Mouse (Mus musculus): ENCODE data around the gene Exph5. TPM values are rescaled to one million over a fixed set of nuclear protein-coding genes. Genes with fewer than 3 reads are reported as not detected.

Gene Exph5
- polyA plus RNA-seq, 1 experiment from 2014 or later, result 0.46 TPM

DNA sequence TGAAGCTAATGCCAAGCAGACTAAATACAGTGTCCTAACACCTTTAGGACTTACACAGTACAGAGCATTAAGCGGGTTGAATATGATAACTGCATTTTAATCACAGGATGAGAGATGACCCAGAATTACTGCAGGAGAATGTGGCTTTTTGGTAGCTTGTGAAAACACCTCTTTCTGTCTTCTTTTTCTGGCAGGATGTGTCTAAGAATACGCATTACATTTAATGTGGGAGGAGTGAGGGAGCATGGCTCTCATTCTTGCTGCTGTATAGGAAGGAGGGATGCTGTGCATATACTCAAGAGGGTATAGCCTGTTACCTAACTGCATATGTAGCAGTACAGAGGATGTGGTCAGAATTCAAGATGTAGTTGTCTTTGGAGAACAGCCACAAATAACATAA is 26.7 kb downstream of the Exph5 start:
- H3K36me3 ChIP-seq (ENCODE audit: control insufficient read depth, insufficient read depth, low read length), result no peaks in the 10 kb centered on the region
- no peaks in the 10 kb centered on the region for H3K27me3 ChIP-seq (ENCODE audit: control insufficient read depth, insufficient read depth, low read length)
- no peak overlapping the region for H3K4me2 ChIP-seq
- H3K9ac ChIP-seq (ENCODE audit: low read depth, low read length), result no peak overlapping the region
- ATAC-seq (replicated peaks; ENCODE audit: insufficient number of reproducible peaks, low FRiP score, low TSS enrichment), result no peak
- no peak overlapping the region for H3K4me3 ChIP-seq (ENCODE audit: low read depth, low read length)
- peaks cover 3% of the 10 kb centered on the region; the same call in 1 of the 2 replicates for H3K4me1 ChIP-seq (ENCODE audit: control insufficient read depth, insufficient read depth, low read length)
- H3K9me3 ChIP-seq (replicated peaks; ENCODE audit: control insufficient read depth, low read length), result no peaks in the 10 kb centered on the region
- 82% methylated on average over 2 of the region's 2 CpGs for WGBS (ENCODE audit: insufficient replicate concordance)
- no peak overlapping the region for H3K27ac ChIP-seq (ENCODE audit: low read depth, low read length)

DNA sequence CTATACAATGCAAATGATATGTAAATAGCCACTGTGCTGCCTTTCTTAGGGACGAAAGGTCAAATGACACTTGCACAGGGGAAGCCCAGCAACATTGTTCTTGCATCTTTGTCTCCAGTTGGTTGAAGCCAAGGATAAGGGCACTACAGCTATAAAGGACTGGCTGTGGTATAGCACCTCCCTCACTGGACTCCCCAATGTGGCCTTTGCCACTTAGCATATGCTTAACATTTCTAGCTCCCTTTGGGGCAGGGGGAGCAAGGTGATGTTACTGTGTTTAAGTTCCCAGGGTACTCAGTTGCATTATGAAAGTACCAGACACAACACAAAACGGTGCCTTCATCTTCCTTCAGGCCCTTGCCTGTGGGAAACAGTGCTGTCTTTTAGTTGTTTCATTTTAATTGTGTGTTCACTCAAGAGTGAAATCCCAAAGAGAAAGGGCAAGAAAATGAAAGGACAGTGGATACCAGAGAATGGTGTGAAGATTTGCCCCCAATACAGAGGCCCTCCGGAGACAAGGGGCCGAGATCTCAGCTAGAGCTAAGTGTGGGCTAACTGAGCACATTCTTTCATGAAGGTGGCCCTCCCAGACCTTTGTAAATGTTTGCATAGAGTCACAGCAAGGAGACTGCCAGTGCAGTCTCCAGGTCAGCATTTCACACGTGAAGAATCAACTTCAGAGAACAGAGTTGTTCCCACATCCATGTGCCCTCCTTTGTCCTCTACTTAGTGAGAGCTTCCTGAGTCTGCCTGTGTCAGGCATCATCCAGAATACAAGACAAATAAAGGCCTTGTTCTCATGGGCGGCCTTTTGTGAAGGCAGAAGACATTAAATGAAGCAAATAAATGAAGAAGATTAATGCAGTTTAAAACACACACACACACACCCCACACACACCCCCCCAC is 28.1 kb downstream of the Exph5 start:
- no peak for ATAC-seq (replicated peaks; ENCODE audit: insufficient number of reproducible peaks, low FRiP score, low TSS enrichment)
- H3K4me3 ChIP-seq (ENCODE audit: low read depth, low read length), result no peak overlapping the region
- no peaks in the 10 kb centered on the region for H3K9me3 ChIP-seq (replicated peaks; ENCODE audit: control insufficient read depth, low read length)
- no peaks in the 10 kb centered on the region for H3K27me3 ChIP-seq (ENCODE audit: control insufficient read depth, insufficient read depth, low read length)
- no peaks in the 10 kb centered on the region for H3K36me3 ChIP-seq (ENCODE audit: control insufficient read depth, insufficient read depth, low read length)
- peaks cover 3% of the 10 kb centered on the region; the same call in 1 of the 2 replicates for H3K4me1 ChIP-seq (ENCODE audit: control insufficient read depth, insufficient read depth, low read length)
- no peak overlapping the region for H3K9ac ChIP-seq (ENCODE audit: low read depth, low read length)
- H3K4me2 ChIP-seq, result no peak overlapping the region
- H3K27ac ChIP-seq (ENCODE audit: low read depth, low read length), result no peak overlapping the region
- 59% methylated on average over 6 of the region's 6 CpGs for WGBS (ENCODE audit: insufficient replicate concordance)

DNA sequence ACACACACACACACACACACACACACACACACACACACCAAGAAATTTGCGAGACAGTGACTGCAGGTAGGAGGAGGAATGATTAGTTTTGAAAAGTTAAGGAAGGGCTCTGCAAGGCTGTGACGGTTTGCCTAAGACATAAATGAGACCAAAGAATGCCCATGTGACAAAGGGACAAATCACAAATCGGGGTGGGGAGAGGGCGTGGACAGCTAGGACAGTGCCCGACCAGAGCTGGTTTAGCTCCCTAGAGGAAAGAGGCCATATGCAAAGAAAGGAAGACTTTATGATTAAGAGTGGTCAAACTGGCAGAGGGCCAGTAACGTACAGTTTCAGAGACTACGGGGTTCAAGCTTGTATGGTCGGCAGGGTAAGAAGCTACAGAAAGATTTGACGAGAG is 28.8 kb downstream of the Exph5 start:
- no peak overlapping the region for H3K27ac ChIP-seq (ENCODE audit: low read depth, low read length)
- WGBS (ENCODE audit: insufficient replicate concordance), result 75% methylated on average over 9 of the region's 9 CpGs
- ATAC-seq (replicated peaks; ENCODE audit: insufficient number of reproducible peaks, low FRiP score, low TSS enrichment), result no peak
- H3K4me3 ChIP-seq (ENCODE audit: low read depth, low read length), result no peak overlapping the region
- H3K27me3 ChIP-seq (ENCODE audit: control insufficient read depth, insufficient read depth, low read length), result no peaks in the 10 kb centered on the region
- no peaks in the 10 kb centered on the region for H3K36me3 ChIP-seq (ENCODE audit: control insufficient read depth, insufficient read depth, low read length)
- H3K4me2 ChIP-seq, result no peak overlapping the region
- peaks cover 3% of the 10 kb centered on the region; the same call in 1 of the 2 replicates for H3K4me1 ChIP-seq (ENCODE audit: control insufficient read depth, insufficient read depth, low read length)
- H3K9ac ChIP-seq (ENCODE audit: low read depth, low read length), result no peak overlapping the region
- H3K9me3 ChIP-seq (replicated peaks; ENCODE audit: control insufficient read depth, low read length), result no peaks in the 10 kb centered on the region

DNA sequence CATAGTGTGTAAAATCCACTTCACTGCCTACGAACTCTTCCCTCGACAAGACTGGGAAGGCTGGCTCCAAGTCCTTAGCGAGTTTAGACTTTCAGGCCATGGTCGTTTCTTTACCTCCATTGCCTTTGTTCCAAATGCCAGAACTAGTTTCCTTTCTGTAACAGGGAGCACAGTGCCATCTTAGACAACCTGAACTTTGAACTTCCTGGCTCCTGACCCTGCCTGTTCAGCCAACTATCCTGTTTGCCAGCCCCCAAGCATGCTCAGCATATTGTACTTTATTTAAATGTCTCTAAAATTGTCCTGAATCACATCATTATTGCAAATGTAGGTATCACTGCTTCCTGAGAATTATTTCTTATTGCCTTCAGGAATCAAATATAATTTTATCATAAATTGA is 32.0 kb downstream of the Exph5 start:
- Histone ChIP-seq H3K4me2 (no peak overlapping the region), H3K27ac (ENCODE audit: low read depth, low read length) (no peak overlapping the region), H3K27me3 (ENCODE audit: control insufficient read depth, insufficient read depth, low read length) (no peaks in the 10 kb centered on the region), H3K9ac (ENCODE audit: low read depth, low read length) (no peak overlapping the region), H3K4me3 (ENCODE audit: low read depth, low read length) (no peak overlapping the region), H3K36me3 (ENCODE audit: control insufficient read depth, insufficient read depth, low read length) (no peaks in the 10 kb centered on the region), H3K9me3 (replicated peaks; ENCODE audit: control insufficient read depth, low read length) (no peaks in the 10 kb centered on the region), H3K4me1 (ENCODE audit: control insufficient read depth, insufficient read depth, low read length) (no peaks in the 10 kb centered on the region)
- no peak for ATAC-seq (replicated peaks; ENCODE audit: insufficient number of reproducible peaks, low FRiP score, low TSS enrichment)
- WGBS (ENCODE audit: insufficient replicate concordance), result 72% methylated on average over 4 of the region's 4 CpGs

DNA sequence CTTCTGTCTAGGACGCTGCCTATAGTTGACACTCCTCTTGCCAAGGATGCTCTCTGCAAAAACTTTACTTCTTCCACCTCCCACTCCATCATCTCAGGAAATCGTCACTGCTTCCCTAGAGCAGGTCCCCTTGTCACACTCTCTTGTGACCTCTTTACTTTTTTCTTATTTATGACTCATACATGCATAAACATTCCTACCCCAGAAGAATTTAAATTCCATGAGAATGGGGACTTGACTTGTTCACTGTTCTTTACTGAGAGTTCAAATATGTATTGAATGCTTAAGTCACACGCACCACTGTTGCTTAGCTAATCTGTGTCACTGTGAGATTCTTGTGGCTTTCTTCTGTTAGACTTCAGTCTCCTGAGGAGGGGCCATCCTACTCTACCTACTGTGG is 33.7 kb downstream of the Exph5 start:
- no peak for ATAC-seq (replicated peaks; ENCODE audit: insufficient number of reproducible peaks, low FRiP score, low TSS enrichment)
- 73% methylated on average over 3 of the region's 3 CpGs for WGBS (ENCODE audit: insufficient replicate concordance)
- H3K4me2 ChIP-seq, result no peak overlapping the region

DNA sequence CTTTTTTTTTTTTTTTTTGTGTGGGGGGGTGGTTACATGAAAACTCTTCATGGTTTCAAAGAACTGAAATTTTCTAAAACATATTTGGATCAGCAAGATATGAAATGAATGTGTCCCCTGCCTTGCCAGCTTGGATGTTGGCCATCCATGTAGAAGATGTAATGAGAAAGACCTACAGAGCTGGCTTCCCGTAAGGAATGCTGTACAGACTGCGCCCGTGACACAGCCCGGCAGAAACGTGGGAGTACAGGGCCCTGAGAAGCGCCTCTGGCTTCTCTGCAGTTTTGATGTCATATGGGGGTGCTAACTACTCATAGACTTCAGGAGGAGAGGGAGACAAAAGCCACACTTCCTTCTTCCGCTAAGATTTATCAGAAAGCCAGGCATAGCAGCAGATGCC is 38.1 kb downstream of the Exph5 start:
- ATAC-seq (replicated peaks; ENCODE audit: insufficient number of reproducible peaks, low FRiP score, low TSS enrichment), result no peak

More for the DNA sequence above, 33.7 kb downstream of the Exph5 start:
- H3K4me3 ChIP-seq (ENCODE audit: low read depth, low read length), result no peak overlapping the region
- H3K27me3 ChIP-seq (ENCODE audit: control insufficient read depth, insufficient read depth, low read length), result no peaks in the 10 kb centered on the region
- H3K27ac ChIP-seq (ENCODE audit: low read depth, low read length), result no peak overlapping the region
- no peaks in the 10 kb centered on the region for H3K36me3 ChIP-seq (ENCODE audit: control insufficient read depth, insufficient read depth, low read length)
- H3K9me3 ChIP-seq (replicated peaks; ENCODE audit: control insufficient read depth, low read length), result no peaks in the 10 kb centered on the region
- H3K4me1 ChIP-seq (ENCODE audit: control insufficient read depth, insufficient read depth, low read length), result no peaks in the 10 kb centered on the region
- H3K9ac ChIP-seq (ENCODE audit: low read depth, low read length), result no peak overlapping the region

DNA sequence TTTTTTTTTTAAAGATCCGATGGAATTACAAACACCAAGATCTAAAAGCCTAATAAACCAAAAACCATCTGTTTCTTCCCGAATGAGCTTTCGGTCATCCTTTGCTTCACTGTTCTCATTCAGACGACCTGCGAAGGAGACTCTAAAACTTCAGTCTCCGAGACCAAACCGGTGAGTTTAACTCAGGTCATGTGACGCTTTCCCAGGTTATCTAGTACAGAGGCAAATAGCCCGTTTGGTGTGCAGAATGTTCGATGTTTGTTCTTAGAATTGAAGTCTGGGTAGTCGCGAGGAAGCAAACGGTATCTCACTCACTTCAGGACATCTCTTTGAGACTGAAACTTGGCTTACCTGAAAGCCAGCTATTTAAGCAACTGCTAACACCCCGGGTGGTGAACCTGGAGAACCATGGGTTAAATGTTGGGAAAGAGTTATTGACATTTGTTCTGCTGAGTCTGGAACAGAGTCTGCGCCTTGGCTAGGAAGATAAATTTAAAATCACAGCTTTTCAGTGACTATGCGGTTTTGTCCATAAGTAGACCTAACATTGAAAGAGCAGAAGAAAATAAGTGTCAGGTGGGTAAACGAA is 39.0 kb downstream of the Exph5 start:
- 0 out of 2 replicates have a peak overlapping the region, but pooled peaks have one; percentile 67 for H3K9ac ChIP-seq (ENCODE audit: low read depth, low read length)
- H3K36me3 ChIP-seq (ENCODE audit: control insufficient read depth, insufficient read depth, low read length), result no peaks in the 10 kb centered on the region

More for the DNA sequence above, 38.1 kb downstream of the Exph5 start:
- no peak overlapping the region for H3K27ac ChIP-seq (ENCODE audit: low read depth, low read length)
- H3K27me3 ChIP-seq (ENCODE audit: control insufficient read depth, insufficient read depth, low read length), result 0 out of 2 replicates have a peak, but pooled peaks cover 4% of the 10 kb centered on the region
- no peak overlapping the region for H3K9ac ChIP-seq (ENCODE audit: low read depth, low read length)
- WGBS (ENCODE audit: insufficient replicate concordance), result 68% methylated on average over 7 of the region's 7 CpGs
- no peaks in the 10 kb centered on the region for H3K4me1 ChIP-seq (ENCODE audit: control insufficient read depth, insufficient read depth, low read length)
- H3K9me3 ChIP-seq (replicated peaks; ENCODE audit: control insufficient read depth, low read length), result no peaks in the 10 kb centered on the region
- no peaks in the 10 kb centered on the region for H3K36me3 ChIP-seq (ENCODE audit: control insufficient read depth, insufficient read depth, low read length)
- H3K4me3 ChIP-seq (ENCODE audit: low read depth, low read length), result no peak overlapping the region
- no peak overlapping the region for H3K4me2 ChIP-seq

DNA sequence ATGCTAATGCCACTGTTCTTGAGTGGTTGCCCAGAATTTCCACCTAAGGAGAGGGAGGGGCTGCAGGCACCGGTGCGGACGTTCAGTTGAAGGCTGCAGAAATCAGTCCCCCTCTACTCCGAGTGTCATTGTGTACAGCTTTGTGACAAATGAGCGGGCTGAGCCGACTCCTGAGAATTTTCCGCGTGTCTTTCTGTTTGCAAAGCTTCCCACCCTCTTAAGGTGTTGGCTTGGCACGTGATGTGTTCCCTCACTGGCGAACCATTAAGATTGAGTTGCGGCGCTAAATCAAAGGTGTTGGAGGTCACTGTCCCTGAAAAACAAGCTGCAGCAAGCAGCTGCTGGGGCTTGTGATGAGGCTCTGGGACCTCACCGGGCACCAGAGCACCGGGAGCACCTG is 39.5 kb downstream of the Exph5 start:
- 3% methylated on average over 14 of the region's 14 CpGs for WGBS (ENCODE audit: insufficient replicate concordance)
- Histone ChIP-seq H3K27ac (ENCODE audit: low read depth, low read length) (no peak overlapping the region), H3K9ac (ENCODE audit: low read depth, low read length) (peak overlapping the region; percentile 67), H3K27me3 (ENCODE audit: control insufficient read depth, insufficient read depth, low read length) (0 out of 2 replicates have a peak, but pooled peaks cover 4% of the 10 kb centered on the region), H3K36me3 (ENCODE audit: control insufficient read depth, insufficient read depth, low read length) (no peaks in the 10 kb centered on the region), H3K9me3 (replicated peaks; ENCODE audit: control insufficient read depth, low read length) (no peaks in the 10 kb centered on the region), H3K4me3 (ENCODE audit: low read depth, low read length) (peak overlapping the region; percentile 45), H3K4me1 (ENCODE audit: control insufficient read depth, insufficient read depth, low read length) (no peaks in the 10 kb centered on the region), H3K4me2 (peak overlapping the region; percentile 84)
- no peak for ATAC-seq (replicated peaks; ENCODE audit: insufficient number of reproducible peaks, low FRiP score, low TSS enrichment)

More for the DNA sequence above, 39.0 kb downstream of the Exph5 start:
- peak overlapping the region; percentile 45 for H3K4me3 ChIP-seq (ENCODE audit: low read depth, low read length)
- H3K9me3 ChIP-seq (replicated peaks; ENCODE audit: control insufficient read depth, low read length), result no peaks in the 10 kb centered on the region
- H3K27ac ChIP-seq (ENCODE audit: low read depth, low read length), result no peak overlapping the region
- H3K27me3 ChIP-seq (ENCODE audit: control insufficient read depth, insufficient read depth, low read length), result 0 out of 2 replicates have a peak, but pooled peaks cover 4% of the 10 kb centered on the region
- H3K4me2 ChIP-seq, result peak overlapping the region; percentile 84
- ATAC-seq (replicated peaks; ENCODE audit: insufficient number of reproducible peaks, low FRiP score, low TSS enrichment), result no peak
- WGBS (ENCODE audit: insufficient replicate concordance), result 40% methylated on average over 17 of the region's 17 CpGs
- H3K4me1 ChIP-seq (ENCODE audit: control insufficient read depth, insufficient read depth, low read length), result no peaks in the 10 kb centered on the region

Measured in heart, embryonic 11.5 days (tissue).